9 mouse cellular contexts compared by ENCODE assay signal in genomic region chr10:93070121-93070898, GRCm38 (mm10). TPM values are rescaled to one million over a fixed set of nuclear protein-coding genes. Genes with fewer than 3 reads are reported as not detected.
A peak's percentile ranks its signal among the peaks of the same experiment; 100 is the strongest.
DNase-seq lines count a peak whose midpoint lies in the region; ATAC-seq and TF ChIP-seq lines count a peak whose summit lies in the region.
"Had no signal": no experiment of that assay in that cellular context is flagged by ENCODE, and none has a peak within 500 bp of the region (broad histone marks: within the 10 kb centered on the region; RNA-seq: fewer than 3 reads in every experiment).

No protein-coding gene starts in this region.

- H3K27me3 ChIP-seq in kidney, embryonic 16.5 days (ENCODE audit: insufficient read depth, low read length) = no peaks in the 10 kb centered on the region
- H3K27me3 ChIP-seq in lung, embryonic 15.5 days = no peaks in the 10 kb centered on the region
- H3K27me3 ChIP-seq: limb, embryonic 12.5 days had no signal

- no peak overlapping the region for H3K9ac ChIP-seq in kidney, embryonic 16.5 days (replicated peaks; ENCODE audit: low read length)
- no peak overlapping the region for H3K9ac ChIP-seq in lung, embryonic 15.5 days
- H3K9ac ChIP-seq: limb, embryonic 12.5 days had no signal

- no peaks in the 10 kb centered on the region for H3K4me1 ChIP-seq in kidney, embryonic 16.5 days (ENCODE audit: insufficient read depth, low read length)
- H3K4me1 ChIP-seq in lung, embryonic 15.5 days = no peaks in the 10 kb centered on the region; the same call in 1 of the 2 replicates
- H3K4me1 ChIP-seq: limb, embryonic 12.5 days had no signal

- peak; percentile 59 for TF ChIP-seq CTCF in gastrocnemius, adult 2 months (IDR thresholded peaks at IDR 0.05)

- intact Hi-C loops in gastrocnemius, adult 2 months (cut with DNase I) = loop anchor here (10.0 kb wide), 1 partner anchor 214 kb away; no protein-coding TSS in a partner anchor

- no peaks in the 10 kb centered on the region for H3K9me3 ChIP-seq in kidney, embryonic 16.5 days (ENCODE audit: low read length)
- H3K9me3 ChIP-seq in lung, embryonic 15.5 days = no peaks in the 10 kb centered on the region
- H3K9me3 ChIP-seq: limb, embryonic 12.5 days had no signal

- H3K27ac ChIP-seq in gastrocnemius, adult 2 months = peak overlapping the region; percentile 85
- 0 out of 2 replicates have a peak overlapping the region, but pooled peaks have one; percentile 13 for H3K27ac ChIP-seq in kidney, embryonic 16.5 days (ENCODE audit: low read length)
- peak overlapping the region; percentile 48; the same call in 1 of the 2 replicates for H3K27ac ChIP-seq in lung, embryonic 15.5 days
- H3K27ac ChIP-seq: limb, embryonic 12.5 days had no signal

- H3K36me3 ChIP-seq in kidney, embryonic 16.5 days (ENCODE audit: insufficient read depth, low read length) = no peaks in the 10 kb centered on the region
- H3K36me3 ChIP-seq in lung, embryonic 15.5 days = no peaks in the 10 kb centered on the region
- H3K36me3 ChIP-seq: limb, embryonic 12.5 days had no signal

- H3K4me2 ChIP-seq in kidney, embryonic 16.5 days (replicated peaks; ENCODE audit: low read depth, low read length) = no peak overlapping the region
- no peak overlapping the region for H3K4me2 ChIP-seq in lung, embryonic 15.5 days
- H3K4me2 ChIP-seq: limb, embryonic 12.5 days had no signal

- DNase-seq in adrenal gland, adult (ENCODE audit: inconsistent age in 2 of 2, low spot score in 1 of 2) = peak; percentile 49 to 84
- DNase-seq in adrenal gland, postnatal 4 days (ENCODE audit: low spot score in 2 of 2) = no peak
- peak; percentile 54 for DNase-seq in 3134 (ENCODE audit: extremely low read depth, insufficient read length, low spot score)
- DNase-seq in adrenal gland, postnatal 14 days = peak; percentile 75
- DNase-seq in gastrocnemius, adult 2 months = peak; percentile 45
- DNase-seq in spleen, postnatal 36 days (ENCODE audit: low spot score in 2 of 2) = peak; percentile 88 to 92

- H3K4me3 ChIP-seq in gastrocnemius, adult 2 months = no peak overlapping the region
- no peak overlapping the region for H3K4me3 ChIP-seq in kidney, embryonic 16.5 days (ENCODE audit: low read length)
- no peak overlapping the region for H3K4me3 ChIP-seq in lung, embryonic 15.5 days
- H3K4me3 ChIP-seq: limb, embryonic 12.5 days had no signal

- 69% methylated on average over 9 of the region's 9 CpGs for WGBS in kidney, embryonic 16.5 days
- WGBS in lung, embryonic 15.5 days = 60% methylated on average over 9 of the region's 9 CpGs

- ATAC-seq in kidney, embryonic 16.5 days (ENCODE audit: low FRiP score, low TSS enrichment) = no peak
- no peak for ATAC-seq in lung, embryonic 15.5 days (ENCODE audit: borderline replicate concordance, extremely low read depth, low FRiP score, low TSS enrichment)

RNA-seq across cellular contexts. Expression of gene Cfap54, which starts 11.1 kb away (rescaled TPM):
- total RNA-seq in adrenal gland, postnatal 4 days (2021) = 1 to 10 TPM; 7.3 TPM
- total RNA-seq in adrenal gland, postnatal 14 days (2021) = 8.3 and 9.3 TPM in 2 replicates
- under 1 TPM; 0.31 to 0.59 TPM for total RNA-seq in gastrocnemius, adult 2 months (2021)
- 0.40 and 0.78 TPM in 2 replicates for polyA plus RNA-seq in kidney, embryonic 16.5 days (2015; fragmentation: Nextera tagmentation; extraction: Ambion mirVana)
- polyA plus RNA-seq in lung, embryonic 15.5 days (2015; fragmentation: Nextera tagmentation; extraction: Ambion mirVana) = 0.79 and 1.5 TPM in 2 replicates

Comparison
In these comparisons a context has a peak if more than half of its experiments do, and no peak if none do; other contexts are left out.
1. DNase-seq: peak in adrenal gland, adult (2 of 2), 3134 (single experiment), adrenal gland, postnatal 14 days (single experiment), gastrocnemius, adult 2 months (single experiment) and spleen, postnatal 36 days (2 of 2); none in adrenal gland, postnatal 4 days (0 of 2).
2. H3K27ac ChIP-seq: peak in every context shown above with its lines; median percentile 85 in gastrocnemius, adult 2 months; 48 in lung, embryonic 15.5 days; 13 in kidney, embryonic 16.5 days.